Mouse (Mus musculus) heart, adult 2 months (tissue): ENCODE results near the gene P4ha2.
A peak's percentile ranks its signal among the peaks of the same experiment; 100 is the strongest.

Source experiments
- CTCF ChIP-seq: fragments of 200-600 bp; IDR thresholded peaks from 2 replicates; pipeline ENCODE4 v1.8.1; 2022; ENCODE audit warnings: antibody characterized with exemption, mild to moderate bottlenecking, moderate library complexity
- POLR2A ChIP-seq: fragments of 200-500 bp; IDR thresholded peaks from 2 replicates; pipeline ENCODE4 v1.6.1; 2011; ENCODE audit warnings: mild to moderate bottlenecking, low read depth, low read length, control low read depth; ENCODE audit not compliant: insufficient read depth

GRCm38 (mm10) chr11:54093000-54093399 lies 6.9 kb upstream of the P4ha2 start:
- TF ChIP-seq POLR2A (no peak), CTCF (peak; percentile 91)
